Mouse (Mus musculus): ENCODE measurements around the gene Sel1l. TPM values are rescaled to one million over a fixed set of nuclear protein-coding genes. Genes with fewer than 3 reads are reported as not detected.

The Sel1l gene
- polyA plus RNA-seq, 1 experiment from 2014 or later = 98.8 TPM

DNA sequence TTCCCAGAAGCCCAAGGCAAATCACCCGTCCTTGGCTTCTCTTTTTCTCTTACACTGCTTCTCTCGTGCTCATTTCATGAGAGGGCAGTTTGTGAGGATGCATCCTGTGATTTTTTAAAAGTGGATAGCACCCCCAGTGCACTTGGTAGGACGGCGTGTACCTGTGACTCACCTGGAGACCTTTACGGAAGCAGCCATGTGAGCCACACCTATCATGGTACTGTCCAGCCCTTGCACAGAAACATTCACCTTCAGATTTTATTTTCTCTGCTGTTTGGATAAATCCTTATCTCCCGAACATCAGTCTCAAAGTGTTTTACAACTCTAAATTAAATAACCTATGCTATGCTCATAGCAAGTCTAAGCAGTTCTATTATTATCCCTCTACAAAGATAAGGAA, 80.8 kb downstream of the Sel1l start:
- Histone ChIP-seq H3K36me3 (no peaks in the 10 kb centered on the region), H3K4me1 (replicated peaks) (0 out of 2 replicates have a peak, but pooled peaks cover 7% of the 10 kb centered on the region)
- peak; percentile 73 for ATAC-seq

DNA sequence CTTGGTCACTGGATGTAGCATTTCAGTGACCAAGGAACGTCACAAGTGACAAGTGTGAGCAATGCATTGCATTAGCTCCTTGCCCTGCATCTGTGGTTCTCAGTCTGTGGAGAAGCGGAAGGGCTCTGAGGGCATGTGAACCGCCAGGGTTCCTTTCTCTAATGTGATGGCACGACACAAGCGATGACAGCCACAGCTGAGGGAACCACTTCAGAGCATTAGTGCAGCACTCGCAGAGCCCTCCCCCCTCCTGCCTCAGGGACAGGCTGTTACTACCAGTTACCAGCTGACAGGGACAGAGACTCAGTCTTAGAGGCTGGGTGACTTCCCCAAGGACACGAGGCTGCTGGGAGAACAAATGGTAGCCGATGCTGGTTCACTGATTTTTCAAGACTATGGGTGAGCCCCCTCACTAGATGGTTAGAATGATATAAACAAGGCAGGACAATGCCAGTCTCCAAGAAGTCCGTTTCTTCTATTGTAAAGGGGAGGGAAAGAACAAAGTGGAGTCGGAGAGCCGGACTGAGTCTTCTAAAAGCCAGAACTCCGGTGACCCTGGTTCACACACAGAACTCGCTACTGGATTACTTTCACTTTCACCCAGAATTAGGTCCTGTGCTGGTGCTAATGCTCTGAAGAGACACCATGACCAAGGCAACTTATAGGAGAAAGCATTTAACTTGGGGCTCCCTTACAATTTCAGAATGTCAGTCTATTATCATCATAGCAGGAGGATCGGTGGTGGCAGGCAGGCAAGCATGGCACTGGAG, 82.4 kb downstream of the Sel1l start:
- Histone ChIP-seq H3K27ac (no peak overlapping the region), H3K9ac (no peak overlapping the region), H3K4me1 (replicated peaks) (0 out of 2 replicates have a peak, but pooled peaks cover 7% of the 10 kb centered on the region), H3K9me3 (no peaks in the 10 kb centered on the region), H3K4me3 (replicated peaks) (no peak overlapping the region), H3K4me2 (replicated peaks) (no peak overlapping the region; the same call in 1 of the 2 replicates), H3K36me3 (no peaks in the 10 kb centered on the region), H3K27me3 (replicated peaks) (no peaks in the 10 kb centered on the region)
- 71% methylated on average over 14 of the region's 14 CpGs for WGBS
- ATAC-seq = 0 out of 2 replicates have a peak, but pooled peaks have one; percentile 24

More for the DNA sequence above, 80.8 kb downstream of the Sel1l start:
- Histone ChIP-seq H3K9ac (no peak overlapping the region), H3K4me2 (replicated peaks) (no peak overlapping the region; the same call in 1 of the 2 replicates), H3K9me3 (no peaks in the 10 kb centered on the region), H3K4me3 (replicated peaks) (no peak overlapping the region), H3K27ac (no peak overlapping the region), H3K27me3 (replicated peaks) (no peaks in the 10 kb centered on the region)
- WGBS = 61% methylated on average over 6 of the region's 6 CpGs

GRCm38 (mm10) chr12:91765504-91765903, 83.5 kb downstream of the Sel1l start:
- 56% methylated on average over 13 of the region's 13 CpGs for WGBS
- H3K9me3 ChIP-seq = no peaks in the 10 kb centered on the region
- H3K27ac ChIP-seq = no peak overlapping the region
- H3K36me3 ChIP-seq = no peaks in the 10 kb centered on the region
- 0 out of 2 replicates have a peak, but pooled peaks cover 7% of the 10 kb centered on the region for H3K4me1 ChIP-seq (replicated peaks)
- no peak for ATAC-seq
- no peak overlapping the region for H3K4me2 ChIP-seq (replicated peaks)
- H3K4me3 ChIP-seq (replicated peaks) = no peak overlapping the region
- no peak overlapping the region for H3K9ac ChIP-seq
- no peaks in the 10 kb centered on the region for H3K27me3 ChIP-seq (replicated peaks)

GRCm38 (mm10) chr12:91765054-91765453, 83.9 kb downstream of the Sel1l start:
- Histone ChIP-seq H3K4me1 (replicated peaks) (0 out of 2 replicates have a peak, but pooled peaks cover 7% of the 10 kb centered on the region), H3K4me3 (replicated peaks) (no peak overlapping the region), H3K9ac (no peak overlapping the region), H3K27me3 (replicated peaks) (no peaks in the 10 kb centered on the region), H3K9me3 (no peaks in the 10 kb centered on the region), H3K4me2 (replicated peaks) (no peak overlapping the region), H3K27ac (no peak overlapping the region), H3K36me3 (no peaks in the 10 kb centered on the region)
- ATAC-seq = no peak
- 13% methylated on average over 2 of the region's 2 CpGs for WGBS

DNA sequence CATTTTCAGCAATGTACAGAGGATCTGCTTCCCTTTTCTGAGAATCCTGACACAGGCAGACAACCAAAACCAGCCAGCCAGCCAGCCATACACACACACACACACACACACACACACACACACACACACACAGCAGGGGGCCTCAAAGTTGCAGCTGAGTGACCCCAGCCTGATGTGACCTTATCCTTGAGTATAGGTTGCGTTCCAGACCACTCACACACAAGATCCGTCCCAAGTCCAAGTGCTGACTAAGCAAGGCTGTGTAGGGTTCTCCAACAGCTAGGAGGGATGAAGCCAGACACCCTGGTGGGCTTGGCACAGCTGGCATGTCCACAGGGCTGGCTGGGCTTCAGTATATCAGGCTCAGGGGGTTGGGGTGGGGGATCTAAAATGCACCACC, 84.5 kb downstream of the Sel1l start:
- Histone ChIP-seq H3K27ac (no peak overlapping the region), H3K27me3 (replicated peaks) (no peaks in the 10 kb centered on the region), H3K4me2 (replicated peaks) (no peak overlapping the region), H3K4me3 (replicated peaks) (no peak overlapping the region), H3K4me1 (replicated peaks) (0 out of 2 replicates have a peak, but pooled peaks cover 6% of the 10 kb centered on the region), H3K9me3 (no peaks in the 10 kb centered on the region), H3K9ac (no peak overlapping the region), H3K36me3 (no peaks in the 10 kb centered on the region)
- WGBS = 55% methylated on average over 2 of the region's 2 CpGs
- no peak for ATAC-seq

GRCm38 (mm10) chr12:91759836-91760235, 89.1 kb downstream of the Sel1l start:
- ATAC-seq = no peak
- 84% methylated on average over 3 of the region's 3 CpGs for WGBS
- H3K4me3 ChIP-seq (replicated peaks) = no peak overlapping the region
- H3K36me3 ChIP-seq = no peaks in the 10 kb centered on the region
- no peak overlapping the region for H3K4me2 ChIP-seq (replicated peaks)
- no peaks in the 10 kb centered on the region for H3K27me3 ChIP-seq (replicated peaks)
- H3K27ac ChIP-seq = no peak overlapping the region
- H3K9me3 ChIP-seq = no peaks in the 10 kb centered on the region
- H3K4me1 ChIP-seq (replicated peaks) = 0 out of 2 replicates have a peak, but pooled peaks cover 3% of the 10 kb centered on the region
- H3K9ac ChIP-seq = no peak overlapping the region

- Histone ChIP-seq H3K9ac (no peak overlapping the region), H3K27me3 (replicated peaks) (no peaks in the 10 kb centered on the region), H3K27ac (no peak overlapping the region), H3K36me3 (no peaks in the 10 kb centered on the region), H3K4me2 (replicated peaks) (no peak overlapping the region), H3K4me3 (replicated peaks) (no peak overlapping the region), H3K4me1 (replicated peaks) (no peaks in the 10 kb centered on the region), H3K9me3 (no peaks in the 10 kb centered on the region)
- 89% methylated on average over 13 of the region's 13 CpGs for WGBS
- no peak for ATAC-seq
Measured at GRCm38 (mm10) chr12:91757854-91758562, 90.9 kb downstream of the Sel1l start.

GRCm38 (mm10) chr12:91756562-91757166, 92.3 kb downstream of the Sel1l start:
- Histone ChIP-seq H3K4me3 (replicated peaks) (no peak overlapping the region), H3K4me2 (replicated peaks) (no peak overlapping the region), H3K27me3 (replicated peaks) (no peaks in the 10 kb centered on the region), H3K36me3 (no peaks in the 10 kb centered on the region), H3K9me3 (no peaks in the 10 kb centered on the region), H3K27ac (no peak overlapping the region), H3K9ac (no peak overlapping the region), H3K4me1 (replicated peaks) (no peaks in the 10 kb centered on the region)
- WGBS = 24% methylated on average over 5 of the region's 5 CpGs
- ATAC-seq = no peak

Other genes starting within 250 kb of the Sel1l start
- 6.5 and 7.4 TPM in 2 replicates for gene Ston2, start 60.8 kb downstream of the Sel1l start, polyA plus RNA-seq (2015; fragmentation: Nextera tagmentation; extraction: Ambion mirVana)

Data from intestine, embryonic 15.5 days (tissue).